Mouse (Mus musculus) midbrain, embryonic 12.5 days (tissue): ENCODE measurements at regions not wholly inside any gene's neighbourhood (a gene's known extent, or its start where the extent isn't known, plus 50 kb on each side); places are given as distances from the start of the nearest gene placed in this dataset.
"Not testable (repeated sequence)": the region's sequence is repeated elsewhere in the genome, so short reads cannot be mapped to it uniquely, and the experiment has no call there.

Experiments
- ATAC-seq: fragments of 200-750 bp; cut with Nextera tagmentation; 2 replicates; pipeline ENCODE4 v1.8.0; 2017; ENCODE audit warnings: low read depth, moderate TSS enrichment, moderate library complexity; ENCODE audit not compliant: low FRiP score
- H3K27ac ChIP-seq: fragments of 300-500 bp; sonication (generic); replicated peaks from 2 replicates; pipeline ENCODE4 v1.5.1; 2016; ENCODE audit warnings: mild to moderate bottlenecking
- H3K27me3 ChIP-seq: fragments of 300-500 bp; sonication (generic); 2 replicates; pipeline ENCODE4 v1.6.1; 2016; ENCODE audit warnings: mild to moderate bottlenecking
- H3K36me3 ChIP-seq: fragments of 300-500 bp; sonication (generic); 2 replicates; pipeline ENCODE4 v1.6.1; 2016
- H3K4me1 ChIP-seq: fragments of 300-500 bp; sonication (generic); 2 replicates; pipeline ENCODE4 v1.6.1; 2016
- H3K4me2 ChIP-seq: fragments of 300-500 bp; sonication (generic); replicated peaks from 2 replicates; pipeline ENCODE4 v1.6.1; 2016; ENCODE audit warnings: mild to moderate bottlenecking, moderate library complexity
- H3K4me3 ChIP-seq: fragments of 300-500 bp; sonication (generic); 2 replicates; pipeline ENCODE4 v1.5.1; 2016; ENCODE audit warnings: mild to moderate bottlenecking
- H3K9ac ChIP-seq: fragments of 300-500 bp; sonication (generic); replicated peaks from 2 replicates; pipeline ENCODE4 v1.6.1; 2016; ENCODE audit warnings: mild to moderate bottlenecking, moderate library complexity
- H3K9me3 ChIP-seq: fragments of 300-500 bp; sonication (generic); 2 replicates; pipeline ENCODE4 v1.6.1; 2016; ENCODE audit warnings: mild to moderate bottlenecking
- WGBS: fragments of 180-500 bp; shearing (Covaris S2); methylation state at CpG from one replicate; pipeline ENCODE4 v1.1.7; 2016; 5-methylcytosine and 5-hydroxymethylcytosine counted together

GRCm38 (mm10) chr7:111840826-111841225 lies 61.0 kb upstream of the Galnt18 start:
- Histone ChIP-seq H3K36me3 (no peaks in the 10 kb centered on the region), H3K27ac (no peak overlapping the region), H3K4me2 (no peak overlapping the region), H3K9ac (no peak overlapping the region), H3K4me3 (no peak overlapping the region), H3K4me1 (0 out of 2 replicates have a peak, but pooled peaks cover 3% of the 10 kb centered on the region), H3K27me3 (no peaks in the 10 kb centered on the region), H3K9me3 (no peaks in the 10 kb centered on the region)
- 89% methylated on average over 1 of the region's 1 CpGs for WGBS
- no peak for ATAC-seq

- Histone ChIP-seq H3K4me2 (no peak overlapping the region), H3K4me1 (0 out of 2 replicates have a peak, but pooled peaks cover 3% of the 10 kb centered on the region), H3K9ac (no peak overlapping the region), H3K4me3 (no peak overlapping the region), H3K9me3 (no peaks in the 10 kb centered on the region), H3K27ac (no peak overlapping the region), H3K27me3 (no peaks in the 10 kb centered on the region), H3K36me3 (no peaks in the 10 kb centered on the region)
- WGBS = 80% methylated on average over 3 of the region's 3 CpGs
- no peak for ATAC-seq
These were observed 58.4 kb upstream of the Galnt18 start for GRCm38 (mm10) chr7:111838162-111838561.

GRCm38 (mm10) chr7:111834356-111834755 lies 54.6 kb upstream of the Galnt18 start:
- not testable (repeated sequence) for H3K9ac ChIP-seq, ATAC-seq, H3K4me3 ChIP-seq

GRCm38 (mm10) chr7:111829931-111830330 lies 50.2 kb upstream of the Galnt18 start:
- no peaks in the 10 kb centered on the region for H3K4me1 ChIP-seq
- no peak overlapping the region for H3K9ac ChIP-seq
- H3K36me3 ChIP-seq = no peaks in the 10 kb centered on the region
- H3K9me3 ChIP-seq = no peaks in the 10 kb centered on the region
- no peak for ATAC-seq
- H3K4me2 ChIP-seq = no peak overlapping the region
- no peaks in the 10 kb centered on the region for H3K27me3 ChIP-seq
- no peak overlapping the region for H3K4me3 ChIP-seq
- no peak overlapping the region for H3K27ac ChIP-seq
- WGBS = 81% methylated on average over 1 of the region's 1 CpGs

More at GRCm38 (mm10) chr7:111834356-111834755, 54.6 kb upstream of the Galnt18 start:
- not testable (repeated sequence) for H3K27ac ChIP-seq, H3K36me3 ChIP-seq, H3K27me3 ChIP-seq, H3K9me3 ChIP-seq, H3K4me1 ChIP-seq, H3K4me2 ChIP-seq
